Mouse (Mus musculus): ENCODE data around the gene Smyd3. TPM values are rescaled to one million over a fixed set of nuclear protein-coding genes. Genes with fewer than 3 reads are reported as not detected.
"Not testable (repeated sequence)": the region's sequence is repeated elsewhere in the genome, so short reads cannot be mapped to it uniquely, and the experiment has no call there.

Gene Smyd3
- total and polyA plus RNA-seq, 3 experiments, result 2.7 to 8.1 (median 7.6) TPM

DNA sequence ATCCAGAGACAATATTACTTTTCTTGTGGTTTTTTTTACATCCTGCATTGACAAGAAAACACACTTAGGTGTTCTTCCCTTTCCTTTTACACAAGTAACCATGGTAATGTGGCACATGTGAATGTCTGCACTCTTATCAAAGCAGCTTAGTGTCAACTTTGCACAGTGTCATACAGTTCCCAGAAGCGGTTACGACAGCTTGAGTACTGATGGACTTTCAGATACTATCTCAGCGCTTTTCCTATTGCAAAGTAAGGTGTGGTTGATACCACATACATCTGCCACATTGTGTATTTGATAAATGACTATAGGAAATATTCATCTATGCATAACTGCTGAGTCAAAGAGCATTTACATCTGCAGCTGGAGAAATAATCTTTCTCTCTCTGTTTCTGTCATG lies 348.1 kb downstream of the Smyd3 start:
- 54% methylated on average over 3 of the region's 3 CpGs for WGBS
- H3K36me3 ChIP-seq (ENCODE audit: control insufficient read depth, insufficient read depth, low read length), result no peaks in the 10 kb centered on the region
- H3K27ac ChIP-seq, result no peak overlapping the region
- no peak overlapping the region for H3K9ac ChIP-seq (ENCODE audit: low read depth, low read length)
- no peak for DNase-seq
- TF ChIP-seq CTCF (IDR thresholded peaks at IDR 0.05) (no peak), POLR2A (IDR thresholded peaks at IDR 0.05; ENCODE audit: insufficient read depth, low read depth, low read length) (no peak), EP300 (IDR thresholded peaks at IDR 0.05; ENCODE audit: insufficient read depth, low read depth, low read length) (no peak)
- H3K79me2 ChIP-seq (replicated peaks; ENCODE audit: control insufficient read depth, insufficient read depth, low read length), result no peaks in the 10 kb centered on the region
- intact Hi-C loops (cut with DNase I), result no loop called here
- H3K4me3 ChIP-seq, result no peak overlapping the region
- H3K4me1 ChIP-seq (ENCODE audit: control insufficient read depth, insufficient read depth, low read length), result no peaks in the 10 kb centered on the region
- no peaks in the 10 kb centered on the region for H3K27me3 ChIP-seq (ENCODE audit: control insufficient read depth, insufficient read depth, low read length)

DNA sequence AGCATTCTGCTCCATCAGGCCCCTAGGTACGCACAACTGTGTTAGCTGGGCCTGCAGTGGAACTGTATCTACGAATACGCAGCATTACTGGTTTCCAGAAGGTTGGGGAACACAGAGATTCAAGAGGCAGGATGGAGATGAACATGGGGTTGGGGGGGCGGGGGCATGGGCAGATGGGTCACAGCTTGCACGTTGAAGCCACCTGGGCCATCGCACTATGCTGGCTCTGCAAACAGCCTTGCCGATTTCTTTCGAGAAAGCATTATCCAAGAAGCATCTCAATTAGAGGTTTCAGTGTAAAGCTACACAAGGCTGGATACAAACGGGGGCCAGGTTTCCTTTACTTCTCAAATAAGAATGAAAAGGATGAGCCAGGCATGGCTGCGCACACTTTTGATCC lies 348.7 kb downstream of the Smyd3 start:
- TF ChIP-seq EP300 (IDR thresholded peaks at IDR 0.05; ENCODE audit: insufficient read depth, low read depth, low read length) (no peak), CTCF (IDR thresholded peaks at IDR 0.05) (no peak), POLR2A (IDR thresholded peaks at IDR 0.05; ENCODE audit: insufficient read depth, low read depth, low read length) (no peak)
- H3K27ac ChIP-seq, result no peak overlapping the region
- no peaks in the 10 kb centered on the region for H3K4me1 ChIP-seq (ENCODE audit: control insufficient read depth, insufficient read depth, low read length)
- no peaks in the 10 kb centered on the region for H3K27me3 ChIP-seq (ENCODE audit: control insufficient read depth, insufficient read depth, low read length)
- DNase-seq, result no peak
- intact Hi-C loops (cut with DNase I), result no loop called here
- WGBS, result 88% methylated on average over 10 of the region's 10 CpGs
- H3K36me3 ChIP-seq (ENCODE audit: control insufficient read depth, insufficient read depth, low read length), result no peaks in the 10 kb centered on the region
- no peaks in the 10 kb centered on the region for H3K79me2 ChIP-seq (replicated peaks; ENCODE audit: control insufficient read depth, insufficient read depth, low read length)
- no peak overlapping the region for H3K4me3 ChIP-seq
- no peak overlapping the region for H3K9ac ChIP-seq (ENCODE audit: low read depth, low read length)

- intact Hi-C loops (cut with DNase I); H3K4me3 ChIP-seq: not testable (repeated sequence)
- 88% methylated on average over 5 of the region's 5 CpGs for WGBS
Measured at GRCm38 (mm10) chr1:179164219-179164618, 353.6 kb downstream of the Smyd3 start.

DNA sequence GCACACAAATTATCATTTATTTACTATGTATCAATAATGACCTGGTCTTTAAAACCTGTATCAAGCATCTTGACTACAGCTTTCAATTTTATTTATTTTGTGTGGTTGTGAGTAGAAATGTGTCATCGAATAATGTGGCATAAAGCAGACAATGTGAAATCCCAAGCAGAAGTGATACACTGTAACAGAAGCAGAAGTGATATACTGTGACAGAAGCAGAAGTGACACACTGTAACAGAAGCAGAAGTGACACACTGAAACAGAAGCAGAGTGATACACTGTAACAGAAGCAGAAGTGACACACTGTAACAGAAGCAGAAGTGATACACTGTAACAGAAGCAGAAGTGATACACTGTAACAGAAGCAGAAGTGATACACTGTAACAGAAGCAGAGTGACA lies 355.1 kb downstream of the Smyd3 start:
- H3K27ac ChIP-seq; H3K36me3 ChIP-seq (ENCODE audit: control insufficient read depth, insufficient read depth, low read length); DNase-seq; H3K4me1 ChIP-seq (ENCODE audit: control insufficient read depth, insufficient read depth, low read length); H3K4me3 ChIP-seq; H3K79me2 ChIP-seq (replicated peaks; ENCODE audit: control insufficient read depth, insufficient read depth, low read length); intact Hi-C loops (cut with DNase I); H3K27me3 ChIP-seq (ENCODE audit: control insufficient read depth, insufficient read depth, low read length); H3K9ac ChIP-seq (ENCODE audit: low read depth, low read length): not testable (repeated sequence)
- 98% methylated on average over 1 of the region's 1 CpGs for WGBS

More at GRCm38 (mm10) chr1:179164219-179164618, 353.6 kb downstream of the Smyd3 start:
- not testable (repeated sequence) for H3K27ac ChIP-seq; H3K4me1 ChIP-seq (ENCODE audit: control insufficient read depth, insufficient read depth, low read length); H3K79me2 ChIP-seq (replicated peaks; ENCODE audit: control insufficient read depth, insufficient read depth, low read length); H3K27me3 ChIP-seq (ENCODE audit: control insufficient read depth, insufficient read depth, low read length); H3K9ac ChIP-seq (ENCODE audit: low read depth, low read length); DNase-seq; H3K36me3 ChIP-seq (ENCODE audit: control insufficient read depth, insufficient read depth, low read length)

- H3K27me3 ChIP-seq (ENCODE audit: control insufficient read depth, insufficient read depth, low read length), result no peaks in the 10 kb centered on the region
- H3K79me2 ChIP-seq (replicated peaks; ENCODE audit: control insufficient read depth, insufficient read depth, low read length), result no peaks in the 10 kb centered on the region
- TF ChIP-seq EP300 (IDR thresholded peaks at IDR 0.05; ENCODE audit: insufficient read depth, low read depth, low read length), result no peak
- TF ChIP-seq POLR2A (IDR thresholded peaks at IDR 0.05; ENCODE audit: insufficient read depth, low read depth, low read length), result no peak
- no peak for TF ChIP-seq CTCF (IDR thresholded peaks at IDR 0.05)
- H3K4me3 ChIP-seq, result no peak overlapping the region
- DNase-seq, result no peak
- H3K9ac ChIP-seq (ENCODE audit: low read depth, low read length), result no peak overlapping the region
- H3K36me3 ChIP-seq (ENCODE audit: control insufficient read depth, insufficient read depth, low read length), result no peaks in the 10 kb centered on the region
- no peaks in the 10 kb centered on the region for H3K4me1 ChIP-seq (ENCODE audit: control insufficient read depth, insufficient read depth, low read length)
- H3K27ac ChIP-seq, result no peak overlapping the region
- intact Hi-C loops (cut with DNase I), result no loop called here
- WGBS, result 72% methylated on average over 6 of the region's 6 CpGs
Measured at GRCm38 (mm10) chr1:179161947-179162346, 355.9 kb downstream of the Smyd3 start.

- intact Hi-C loops (cut with DNase I), result no loop called here
- TF ChIP-seq POLR2A (IDR thresholded peaks at IDR 0.05; ENCODE audit: insufficient read depth, low read depth, low read length) (no peak), EP300 (IDR thresholded peaks at IDR 0.05; ENCODE audit: insufficient read depth, low read depth, low read length) (no peak), CTCF (IDR thresholded peaks at IDR 0.05) (no peak)
- Histone ChIP-seq H3K27me3 (ENCODE audit: control insufficient read depth, insufficient read depth, low read length) (no peaks in the 10 kb centered on the region), H3K36me3 (ENCODE audit: control insufficient read depth, insufficient read depth, low read length) (no peaks in the 10 kb centered on the region), H3K9ac (ENCODE audit: low read depth, low read length) (no peak overlapping the region), H3K27ac (no peak overlapping the region), H3K4me1 (ENCODE audit: control insufficient read depth, insufficient read depth, low read length) (no peaks in the 10 kb centered on the region), H3K4me3 (no peak overlapping the region), H3K79me2 (replicated peaks; ENCODE audit: control insufficient read depth, insufficient read depth, low read length) (no peaks in the 10 kb centered on the region)
- DNase-seq, result no peak
- 83% methylated on average over 3 of the region's 3 CpGs for WGBS
Measured at GRCm38 (mm10) chr1:179160697-179161096, 357.1 kb downstream of the Smyd3 start.

DNA sequence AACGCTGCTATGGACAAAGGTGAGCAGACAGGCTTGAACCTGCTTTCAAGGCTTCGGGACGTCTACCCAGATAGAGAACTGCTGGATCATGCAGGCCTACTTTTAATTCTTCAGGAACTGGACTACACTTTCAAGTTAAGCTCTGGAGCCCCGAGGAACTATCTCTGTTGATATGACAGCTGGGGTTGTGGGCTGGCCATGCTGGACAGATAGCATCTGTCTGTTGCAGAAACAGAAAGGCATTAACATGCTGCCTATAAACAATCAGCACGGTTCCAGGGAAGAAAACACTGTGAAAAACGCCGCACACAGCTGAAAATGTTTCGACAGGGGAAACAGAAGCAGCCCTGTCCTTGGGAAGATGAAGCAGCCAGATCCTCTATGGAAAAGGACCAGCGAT lies 365.5 kb downstream of the Smyd3 start:
- Histone ChIP-seq H3K9ac (ENCODE audit: low read depth, low read length) (no peak overlapping the region), H3K79me2 (replicated peaks; ENCODE audit: control insufficient read depth, insufficient read depth, low read length) (no peaks in the 10 kb centered on the region), H3K27ac (no peak overlapping the region), H3K27me3 (ENCODE audit: control insufficient read depth, insufficient read depth, low read length) (no peaks in the 10 kb centered on the region), H3K4me1 (ENCODE audit: control insufficient read depth, insufficient read depth, low read length) (no peaks in the 10 kb centered on the region), H3K36me3 (ENCODE audit: control insufficient read depth, insufficient read depth, low read length) (no peaks in the 10 kb centered on the region), H3K4me3 (no peak overlapping the region)
- intact Hi-C loops (cut with DNase I), result no loop called here
- WGBS, result 70% methylated on average over 9 of the region's 9 CpGs
- no peak for DNase-seq
- no peak for TF ChIP-seq EP300 (IDR thresholded peaks at IDR 0.05; ENCODE audit: insufficient read depth, low read depth, low read length)
- no peak for TF ChIP-seq CTCF (IDR thresholded peaks at IDR 0.05)
- TF ChIP-seq POLR2A (IDR thresholded peaks at IDR 0.05; ENCODE audit: insufficient read depth, low read depth, low read length), result no peak
